ENCODE assay signal across 11 mouse cellular contexts in the genomic region with DNA sequence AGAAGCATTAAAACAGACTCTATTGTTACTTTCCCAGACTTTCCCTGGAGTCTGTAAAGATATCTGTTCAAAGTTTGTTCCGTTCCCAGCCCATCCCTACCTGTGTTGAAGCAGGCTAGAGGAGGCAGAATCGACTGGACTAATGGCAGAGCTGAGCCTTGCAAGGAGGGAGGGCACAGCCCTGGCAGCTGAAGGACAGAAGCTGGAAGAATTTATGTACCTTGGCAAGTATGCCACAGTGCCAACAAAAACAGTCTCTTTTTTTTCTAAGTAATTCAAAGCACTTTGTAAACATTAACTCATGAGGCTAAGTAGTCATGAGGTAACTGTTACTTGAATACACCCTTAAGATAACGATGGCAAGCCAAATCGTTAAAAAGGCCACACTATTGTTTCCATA. TPM values are rescaled to one million over a fixed set of nuclear protein-coding genes. Genes with fewer than 3 reads are reported as not detected.
DNase-seq lines count a peak whose midpoint lies in the region; ATAC-seq and TF ChIP-seq lines count a peak whose summit lies in the region.
"Had no signal": no experiment of that assay in that cellular context is flagged by ENCODE, and none has a peak within 500 bp of the region (broad histone marks: within the 10 kb centered on the region; RNA-seq: fewer than 3 reads in every experiment).

A gene (minus strand): TSS at position 187 of the 400 bp plus-strand sequence.

- H3K9ac ChIP-seq in liver, postnatal 0 days (replicated peaks): no peak within 1 kb of the TSS
- H3K9ac ChIP-seq: hindbrain, embryonic 12.5 days had no signal

- no peaks in the 10 kb centered on the region for H3K36me3 ChIP-seq in small intestine, adult 2 months (ENCODE audit: control insufficient read depth, insufficient read depth, low read length)
- H3K36me3 ChIP-seq in liver, postnatal 0 days (replicated peaks; ENCODE audit: insufficient read depth, low read length): no peaks in the 10 kb centered on the region
- H3K36me3 ChIP-seq: hindbrain, embryonic 12.5 days had no signal

- H3K4me3 ChIP-seq in small intestine, adult 2 months (ENCODE audit: low read depth, low read length): peak within 1 kb of the TSS; percentile 9; the same call in 1 of the 2 replicates
- H3K4me3 ChIP-seq in liver, postnatal 0 days (ENCODE audit: low read depth, low read length): no peak within 1 kb of the TSS
- H3K4me3 ChIP-seq: hindbrain, embryonic 12.5 days; myocyte had no signal

- no peak for TF ChIP-seq EP300 in liver, postnatal 0 days (IDR thresholded peaks at IDR 0.05; ENCODE audit: low read depth)

- no peaks in the 10 kb centered on the region for H3K27me3 ChIP-seq in small intestine, adult 2 months (ENCODE audit: control insufficient read depth, insufficient read depth, low read length)
- H3K27me3 ChIP-seq in liver, postnatal 0 days (ENCODE audit: insufficient read depth, low read length): no peaks in the 10 kb centered on the region
- H3K27me3 ChIP-seq: hindbrain, embryonic 12.5 days had no signal

- peaks cover 9% of the 10 kb centered on the region; the same call in 1 of the 2 replicates for H3K4me1 ChIP-seq in small intestine, adult 2 months (ENCODE audit: control insufficient read depth, insufficient read depth, insufficient read length, low read length)
- no peaks in the 10 kb centered on the region for H3K4me1 ChIP-seq in liver, postnatal 0 days (ENCODE audit: insufficient read depth)
- H3K4me1 ChIP-seq: hindbrain, embryonic 12.5 days had no signal

- H3K27ac ChIP-seq in small intestine, adult 2 months (ENCODE audit: insufficient read depth, low read depth, low read length): peak within 1 kb of the TSS; percentile 60
- H3K27ac ChIP-seq in liver, postnatal 0 days (ENCODE audit: low read depth): no peak within 1 kb of the TSS
- H3K27ac ChIP-seq: hindbrain, embryonic 12.5 days had no signal

- no peak for ATAC-seq in inflammation-experienced regulatory T-cells, adult 6 months
- ATAC-seq in liver, postnatal 0 days: no peak

- DNase-seq in ovary, adult 18-20 months (ENCODE audit: low spot score): peak; percentile 7
- no peak for DNase-seq in ovary, postnatal 14 days (ENCODE audit: low spot score)
- DNase-seq in large intestine, adult 2 months (ENCODE audit: low read depth, low spot score): peak; percentile 65
- no peak for DNase-seq in liver, postnatal 0 days
- DNase-seq in embryo, embryonic 10 days (ENCODE audit: low spot score): no peak
- no peak for DNase-seq in yolk sac, embryonic 10.5 days (ENCODE audit: low spot score)
- DNase-seq: cerebellum, postnatal 36 days had no signal

- WGBS in large intestine, adult 2 months: 33% methylated on average over 4 of the region's 4 CpGs
- WGBS in small intestine, adult 2 months: 23% methylated on average over 4 of the region's 4 CpGs
- WGBS in liver, postnatal 0 days (ENCODE audit: insufficient replicate concordance): 63% methylated on average over 4 of the region's 4 CpGs

- H3K9me3 ChIP-seq in liver, postnatal 0 days (ENCODE audit: low read length): no peaks in the 10 kb centered on the region
- H3K9me3 ChIP-seq: hindbrain, embryonic 12.5 days had no signal

- no peak within 1 kb of the TSS for H3K4me2 ChIP-seq in liver, postnatal 0 days (ENCODE audit: low read depth, low read length)
- H3K4me2 ChIP-seq: hindbrain, embryonic 12.5 days had no signal

- no peak for TF ChIP-seq POLR2A in small intestine, adult 2 months (IDR thresholded peaks at IDR 0.05; ENCODE audit: low read depth, low read length)

- no peak for TF ChIP-seq CTCF in small intestine, adult 2 months (IDR thresholded peaks at IDR 0.05; ENCODE audit: extremely low read depth, insufficient read length, insufficient replicate concordance, low read depth, low read length)
- TF ChIP-seq CTCF in liver, postnatal 0 days (IDR thresholded peaks at IDR 0.05; ENCODE audit: low read depth): no peak

RNA-seq across cellular contexts. Expression of the gene that starts here (rescaled TPM):
- 100 to 1,000 TPM; 325 to 394 (median 384) TPM for polyA plus RNA-seq in inflammation-experienced regulatory T-cells, adult 6 months (2017; shearing (Covaris generic))
- 16.5 and 31.0 TPM in 2 replicates for polyA plus RNA-seq in large intestine, adult 2 months (2012; rRNA removed)
- 5.2 and 24.2 TPM in 2 replicates for polyA plus RNA-seq in small intestine, adult 2 months (2012; rRNA removed)
- 6.8 and 7.5 TPM in 2 replicates for polyA plus RNA-seq in liver, postnatal 0 days (2015; fragmentation: Nextera tagmentation; extraction: Ambion mirVana)

Comparison
In these comparisons a context has a peak if more than half of its experiments do, and no peak if none do; other contexts are left out.
1. RNA of the gene that starts here (polyA plus RNA-seq): 325 to 394 TPM in inflammation-experienced regulatory T-cells, adult 6 months; 5.2 to 24.2 TPM in small intestine, adult 2 months, 16.5 to 31.0 TPM in large intestine, adult 2 months and 6.8 to 7.5 TPM in liver, postnatal 0 days; every median in the first group is over 10 times any median in the second.
2. DNase-seq: peak in ovary, adult 18-20 months (single experiment) and large intestine, adult 2 months (single experiment); none in ovary, postnatal 14 days (single experiment), liver, postnatal 0 days (single experiment), embryo, embryonic 10 days (single experiment) and yolk sac, embryonic 10.5 days (single experiment).